Mouse (Mus musculus) skeletal muscle tissue, adult 2 months (tissue): ENCODE measurements around the gene Kdm1b.

ENCODE experiments used
- DNase-seq: peaks from one replicate; pipeline ENCODE4 v3.0.0-alpha.2; 2012; ENCODE audit warnings: low read depth, low spot score

Kdm1b gene

DNA sequence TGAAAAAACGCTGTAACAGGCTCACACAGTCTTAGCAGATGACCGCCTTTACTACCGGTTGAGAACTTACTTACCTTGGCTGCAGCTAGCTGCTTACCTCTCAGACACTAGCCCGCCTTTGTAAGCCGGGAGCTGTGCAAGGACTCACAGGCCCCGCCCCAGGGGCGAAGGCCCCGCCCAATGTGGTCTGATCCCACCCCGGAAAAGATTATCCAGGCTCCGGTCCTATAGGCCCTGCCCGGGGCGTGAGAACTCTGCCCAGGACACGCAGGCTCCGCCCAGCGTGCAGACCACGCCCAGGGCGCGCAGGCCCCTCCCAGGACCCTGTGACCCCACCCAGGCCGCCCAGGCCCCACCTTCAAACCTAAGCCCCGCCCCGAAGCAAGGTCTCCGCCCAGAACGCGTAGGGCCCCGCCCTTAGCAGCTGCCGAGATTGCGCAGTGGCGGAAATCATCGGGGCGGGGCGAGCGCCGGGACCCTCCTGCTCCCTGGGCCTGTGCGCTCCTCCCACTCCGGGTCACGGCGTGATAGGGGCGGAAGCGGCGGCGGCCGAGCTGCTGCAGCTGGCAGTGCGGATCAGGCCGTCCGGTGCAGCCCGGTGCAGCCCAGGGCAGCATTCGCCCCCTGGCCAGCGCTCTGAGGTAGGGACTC is at the start of gene Kdm1b:
TSS of gene Kdm1b (plus strand) at position 470 of the 651 bp plus-strand sequence.
- peak; percentile 99 for DNase-seq

DNA sequence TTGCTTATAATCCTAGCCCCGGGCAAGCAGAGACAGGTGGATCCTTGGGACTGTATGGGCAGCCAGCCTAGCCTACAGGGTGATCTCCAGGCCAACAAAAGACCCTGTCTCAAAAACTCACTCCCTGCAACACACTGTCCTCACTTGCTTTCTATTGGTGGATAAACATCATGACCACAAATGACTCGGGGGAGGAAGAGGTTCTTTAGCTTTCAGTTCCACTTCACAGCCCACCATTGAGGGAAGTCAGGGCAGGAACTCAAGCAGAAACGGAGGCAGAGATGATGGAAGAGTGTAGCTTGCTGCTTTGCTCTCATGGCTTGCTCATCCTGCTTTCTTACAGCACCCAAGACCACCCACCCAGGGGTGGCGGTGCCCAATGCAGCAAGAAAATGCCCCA is 45.9 kb upstream of the Kdm1b start:
- DNase-seq, result no peak

DNA sequence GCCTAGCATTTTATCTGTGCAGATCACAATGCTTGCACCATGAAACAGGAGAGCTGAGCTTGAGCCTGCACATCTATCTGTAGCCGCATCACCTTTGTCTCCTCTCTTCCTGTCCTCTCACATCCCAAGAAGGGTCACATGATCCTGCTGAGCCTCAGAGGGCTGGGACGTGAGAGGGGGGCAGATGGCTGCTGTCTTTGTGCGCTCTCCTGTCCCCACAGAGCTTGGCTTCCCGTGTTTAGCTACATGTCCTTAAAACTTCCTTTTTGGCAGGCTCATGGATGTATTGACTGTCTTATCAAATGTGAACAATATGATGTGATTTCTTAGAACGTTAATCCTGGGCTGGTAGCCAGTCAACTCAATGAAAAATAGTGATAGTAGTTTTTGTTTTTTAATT is 43.8 kb upstream of the Kdm1b start:
- DNase-seq, result no peak

DNA sequence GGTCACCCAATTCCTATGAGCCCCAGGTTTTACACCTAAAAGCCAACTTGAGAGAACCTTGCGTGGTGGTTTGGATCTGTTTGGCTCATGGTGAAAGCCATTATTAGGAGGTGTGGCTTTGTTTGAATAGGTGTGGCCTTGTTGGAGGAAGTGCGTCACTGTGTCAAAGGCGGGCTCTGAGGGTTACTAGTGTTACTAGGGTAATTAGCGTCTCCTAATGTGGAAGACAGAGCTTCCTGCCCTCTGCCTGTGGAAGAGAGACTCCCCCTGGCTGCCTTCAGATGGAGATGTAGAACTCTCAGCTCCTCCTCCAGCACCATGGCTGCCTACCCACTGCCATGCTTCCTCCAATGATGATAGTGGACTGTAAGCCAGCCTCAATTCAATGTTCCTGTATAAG is 41.7 kb upstream of the Kdm1b start:
- DNase-seq, result no peak

DNA sequence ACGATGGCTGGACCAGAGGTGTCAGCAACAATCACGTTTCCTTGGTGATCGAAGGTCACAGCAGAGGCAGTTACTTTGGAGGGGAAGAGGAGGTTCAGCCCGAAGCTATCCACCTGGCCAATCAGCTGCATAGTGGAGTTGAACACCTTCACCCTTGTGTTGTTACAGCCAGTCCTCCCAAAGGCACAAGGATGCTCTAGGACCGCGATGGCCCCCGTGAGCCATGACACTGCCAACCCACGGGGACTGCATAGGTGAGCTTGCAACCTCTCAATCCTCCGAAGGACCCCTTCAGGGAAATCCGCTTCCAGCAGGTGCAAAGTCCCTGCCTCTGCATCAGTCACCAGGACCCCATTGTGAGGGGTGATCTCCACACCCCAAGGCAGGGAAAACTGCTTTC is 29.6 kb upstream of the Kdm1b start:
- no peak for DNase-seq

DNA sequence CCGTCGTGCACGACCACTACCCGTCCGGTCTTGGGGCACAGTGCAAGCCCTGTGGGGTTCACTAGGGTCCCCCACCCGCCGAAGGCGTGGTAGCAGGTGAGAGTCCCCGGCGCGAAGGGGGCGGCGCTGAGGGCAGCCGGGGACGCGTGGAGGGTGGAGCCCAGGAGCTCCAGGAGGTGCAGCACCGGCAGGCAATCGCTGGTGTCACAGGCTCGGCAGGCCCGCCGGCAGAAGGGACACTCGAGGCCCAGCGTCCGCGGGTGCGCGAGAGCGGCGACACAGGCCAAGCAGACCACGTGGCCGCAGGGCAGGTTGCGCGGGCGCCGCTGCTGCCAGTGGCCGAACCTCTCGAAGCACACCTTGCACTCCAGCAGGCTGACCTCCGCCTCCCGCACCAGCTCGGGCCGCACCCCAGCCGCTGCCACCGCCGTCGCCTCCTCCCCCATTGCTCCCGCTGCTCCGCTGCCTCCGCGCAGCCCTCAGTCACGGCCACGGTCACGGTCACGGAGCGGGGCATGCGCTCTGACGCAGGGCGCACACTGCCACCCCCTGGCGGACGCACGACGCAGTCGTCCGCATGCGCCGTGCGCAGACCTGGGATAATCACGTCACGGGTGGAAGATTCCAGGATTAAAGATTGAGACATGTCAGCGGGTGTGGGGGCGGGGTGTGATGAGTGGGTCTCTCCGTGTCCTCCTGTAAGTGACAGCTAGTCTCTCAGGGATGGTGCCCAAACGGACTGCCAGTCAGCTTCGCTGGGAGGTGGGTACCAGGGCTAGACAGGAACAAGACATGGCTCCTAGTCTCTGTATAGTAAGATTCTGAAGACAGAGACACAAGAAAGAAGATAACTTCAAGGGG is 28.7 kb upstream of the Kdm1b start, which contains the start of gene Nhlrc1:
TSS of gene Nhlrc1 (minus strand) at position 517 of the 861 bp plus-strand sequence.
- peak; percentile 66 for DNase-seq

DNA sequence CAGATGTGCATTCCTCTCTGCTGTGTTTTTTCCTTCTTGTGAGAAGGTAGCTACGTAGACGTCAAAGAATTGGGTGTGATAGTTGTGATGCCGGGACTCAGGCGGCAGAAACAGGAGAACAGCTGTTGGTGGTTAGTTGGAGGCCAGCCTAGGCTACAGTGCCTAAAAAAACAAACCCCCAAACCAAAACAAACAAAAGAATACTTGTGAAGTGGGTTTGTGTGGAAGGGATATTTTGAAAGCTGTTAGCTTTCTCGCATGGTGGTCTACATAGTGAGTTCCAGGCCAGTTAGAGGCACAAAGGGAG is 28.2 kb upstream of the Kdm1b start:
- DNase-seq, result no peak

DNA sequence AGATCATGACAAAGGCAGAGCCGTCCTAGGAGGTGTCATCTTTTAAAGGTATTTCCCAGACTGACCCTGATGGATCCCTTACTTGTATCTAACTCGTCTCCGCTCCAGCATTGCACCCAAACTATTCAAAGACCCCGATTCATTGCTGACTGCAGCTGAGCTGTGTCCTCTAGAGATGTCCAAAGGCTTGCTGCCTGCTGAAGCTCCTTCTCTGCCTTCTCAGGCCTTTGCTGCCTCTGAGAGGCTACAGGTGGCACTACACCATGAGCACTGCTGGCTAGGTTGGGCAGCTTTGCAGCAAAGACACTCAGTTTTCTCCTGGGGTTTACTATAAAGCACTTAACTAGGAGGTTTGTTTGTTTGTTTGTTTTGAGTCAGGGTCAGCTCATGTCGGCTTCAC is 26.0 kb upstream of the Kdm1b start:
- peak; percentile 41 for DNase-seq

DNA sequence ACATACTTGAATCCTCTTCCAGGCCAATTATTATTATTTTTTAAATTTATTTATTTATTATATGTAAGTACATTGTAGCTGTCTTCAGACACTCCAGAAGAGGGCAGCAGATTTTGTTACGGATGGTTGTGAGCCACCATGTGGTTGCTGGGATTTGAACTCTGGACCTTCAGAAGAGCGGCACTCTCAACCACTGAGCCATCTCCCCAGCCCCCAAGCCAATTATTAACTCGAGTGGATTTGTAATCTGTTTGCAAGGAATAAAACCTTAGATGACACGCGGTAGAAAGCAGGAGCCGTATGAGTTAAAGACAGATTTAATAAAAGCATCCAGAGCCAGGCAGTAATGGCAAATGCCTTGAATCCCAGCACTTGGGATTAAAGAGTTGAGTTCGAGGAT is 23.5 kb upstream of the Kdm1b start:
- no peak for DNase-seq

DNA sequence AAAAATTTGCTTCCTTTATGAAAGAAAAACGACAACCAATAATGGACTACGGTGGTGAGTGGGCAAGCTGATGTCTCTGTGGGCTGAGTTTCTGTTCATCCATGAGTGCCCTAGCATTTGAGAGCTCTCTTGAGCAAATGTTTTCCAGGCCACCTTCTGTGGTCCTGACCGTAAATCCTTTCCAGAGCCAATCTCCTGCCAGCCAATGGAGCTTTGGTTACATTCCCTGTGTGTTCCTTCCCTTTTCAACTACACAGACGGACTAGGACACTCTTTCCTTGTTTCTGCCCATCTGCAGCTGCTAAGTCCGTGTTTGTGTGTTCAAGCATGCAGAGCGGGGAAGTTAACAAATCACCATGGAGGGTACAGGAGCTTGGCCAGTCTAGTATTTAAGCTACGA is 22.5 kb upstream of the Kdm1b start:
- DNase-seq, result no peak

DNA sequence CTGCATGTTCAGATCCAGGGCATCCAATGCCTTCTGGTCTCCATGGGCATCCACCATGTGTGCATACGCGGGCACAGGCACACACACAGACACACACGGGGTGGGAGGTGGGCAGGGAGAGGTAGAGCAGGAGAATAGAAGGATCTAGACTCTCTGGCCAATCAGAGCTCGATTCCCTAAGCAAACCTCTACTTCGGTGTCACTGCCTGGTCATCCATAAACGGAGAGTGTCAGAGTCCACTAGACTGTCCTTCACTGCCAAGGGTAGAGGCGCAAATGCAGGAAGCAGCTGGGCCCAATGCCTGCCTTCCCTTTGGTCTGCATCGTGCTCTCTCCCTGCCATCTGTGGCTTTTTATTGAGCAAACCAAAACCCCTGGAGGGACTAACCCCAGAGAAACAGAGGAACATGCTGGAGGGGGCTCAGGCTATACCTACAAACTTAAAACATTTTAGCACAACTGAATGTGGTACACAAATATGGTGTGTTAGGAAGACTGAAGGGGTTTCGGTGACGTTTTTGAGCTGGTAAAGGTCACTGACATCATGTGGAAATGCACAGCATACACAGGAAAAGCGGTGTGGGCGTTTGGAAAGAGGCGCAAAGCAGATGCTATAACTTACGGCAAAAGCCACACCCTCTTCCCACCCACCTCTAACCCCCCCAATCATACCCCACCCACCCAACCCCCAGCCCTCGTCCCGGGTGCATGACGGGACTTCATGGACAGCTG is 12.8 kb upstream of the Kdm1b start:
- DNase-seq, result no peak

DNA sequence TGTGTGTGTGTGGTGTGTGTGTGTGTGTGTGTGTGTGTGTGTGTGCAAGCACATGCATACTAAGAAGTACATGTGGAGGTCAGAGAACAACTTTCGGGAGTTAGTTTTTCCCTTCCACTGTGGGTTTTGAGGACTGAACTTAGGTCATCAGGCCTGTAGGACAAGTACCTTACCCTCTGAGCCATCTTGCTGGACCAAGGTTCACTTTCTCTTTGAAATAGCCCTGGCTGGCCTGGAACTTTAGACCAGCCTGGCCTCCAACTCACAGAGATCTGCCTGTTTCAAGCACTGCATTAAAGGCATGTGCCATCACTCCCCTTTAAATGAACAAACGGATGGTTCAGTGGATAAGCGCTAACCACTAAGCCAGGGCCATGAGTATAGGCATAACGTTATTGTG is 9.7 kb upstream of the Kdm1b start:
- no peak for DNase-seq

DNA sequence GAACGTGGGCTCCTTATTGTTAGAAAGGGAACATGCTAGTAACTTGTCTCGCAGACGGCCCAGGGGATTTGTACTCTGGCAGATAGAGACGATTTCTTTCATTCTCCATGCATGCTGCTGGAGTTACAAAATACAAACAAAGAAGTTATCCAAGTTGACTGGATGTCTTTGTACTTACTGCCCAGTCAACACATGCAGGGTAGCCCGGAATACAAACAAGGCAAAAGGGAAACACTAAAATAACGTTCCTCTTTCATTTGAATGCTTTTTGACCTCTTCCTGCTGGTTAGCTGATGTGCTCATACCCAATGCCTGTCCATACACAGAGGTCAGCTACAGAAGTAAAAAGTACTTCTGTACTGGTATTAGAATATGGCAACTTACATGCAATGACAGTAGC is 5.4 kb upstream of the Kdm1b start:
- DNase-seq, result no peak

DNA sequence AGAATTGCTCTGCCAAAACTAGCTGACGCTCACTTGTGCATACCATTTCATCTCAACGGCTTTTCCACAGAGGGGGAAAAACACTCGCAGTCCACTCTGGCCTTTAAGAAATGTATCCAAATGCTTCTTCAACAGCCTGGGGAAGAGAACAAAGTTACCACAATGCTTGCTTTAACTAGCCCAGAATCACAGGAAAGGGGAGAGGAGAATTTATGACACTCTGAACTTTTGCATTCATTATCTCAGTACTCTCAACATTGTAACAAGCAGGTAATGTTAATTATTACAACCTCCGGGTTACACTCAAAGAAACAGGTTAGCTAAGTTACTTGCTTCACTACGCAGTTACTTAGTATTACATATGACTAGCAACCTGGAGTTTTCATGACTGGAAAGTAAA is 3.2 kb upstream of the Kdm1b start:
- no peak for DNase-seq

DNA sequence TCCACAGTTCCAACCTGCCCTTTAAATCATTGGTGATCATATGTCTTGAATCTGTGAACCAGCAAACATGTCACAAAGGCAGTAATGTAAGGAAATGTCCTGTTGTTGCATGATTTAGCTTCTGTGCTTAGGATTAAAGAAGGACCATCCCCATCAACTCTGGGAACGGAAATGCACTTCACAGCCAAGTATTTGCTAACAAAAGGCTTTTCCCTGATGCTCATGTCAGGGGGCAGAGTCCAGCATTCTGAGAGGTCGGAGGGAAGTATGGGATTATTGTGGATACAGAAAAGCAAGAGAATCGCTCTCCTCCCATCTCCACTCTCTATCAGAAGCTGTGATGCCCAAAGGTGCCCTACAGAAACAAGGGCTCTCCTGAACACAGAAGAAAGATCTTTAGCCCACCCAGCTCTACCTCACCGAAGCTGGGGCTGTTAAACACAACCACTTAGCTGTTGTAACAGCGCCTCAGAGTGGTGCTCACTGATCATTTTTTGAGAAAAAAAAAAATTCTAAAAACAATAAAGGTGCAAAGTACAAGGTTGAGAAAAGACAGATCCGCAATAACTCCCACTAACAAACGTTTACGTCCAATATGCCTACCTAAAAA is 1.2 kb upstream of the Kdm1b start:
- DNase-seq, result no peak

DNA sequence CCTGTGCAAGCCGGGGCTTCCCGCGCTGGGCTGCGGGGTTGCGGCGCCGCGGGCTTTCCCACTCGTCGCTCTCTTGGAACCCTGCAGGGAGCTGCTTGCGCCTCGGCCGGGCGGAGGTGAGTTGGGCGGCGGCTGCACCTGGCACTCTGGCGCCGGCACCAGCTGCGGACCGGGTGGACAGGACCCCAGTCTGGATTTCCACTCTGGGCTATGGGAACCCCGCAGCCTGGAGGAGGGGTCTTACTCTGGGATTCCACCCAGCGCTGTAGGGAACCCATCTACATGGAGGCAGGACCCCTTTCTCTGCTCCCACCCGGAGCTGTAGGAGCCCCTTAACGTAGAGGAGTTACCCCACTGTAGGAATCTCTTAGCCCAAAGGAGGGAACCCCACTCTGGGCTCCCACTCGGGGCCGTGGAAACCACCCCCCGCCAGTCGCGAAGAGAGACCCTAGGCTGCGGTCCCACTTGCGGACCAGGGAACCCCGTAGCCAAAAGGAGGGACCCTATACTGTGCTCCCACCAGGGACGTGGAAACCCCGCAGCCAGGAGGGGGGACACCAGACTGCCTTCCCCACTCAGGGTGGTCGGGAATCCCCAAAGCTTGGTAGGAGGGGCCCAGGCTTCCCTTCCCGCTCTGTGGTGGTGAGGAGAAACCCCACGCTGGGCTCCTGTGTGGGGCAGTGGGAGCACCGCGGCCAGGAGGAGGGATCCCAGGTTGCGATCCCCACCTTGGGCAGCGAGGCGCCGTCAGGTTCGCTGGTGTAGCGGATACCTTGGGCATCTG is 726 bp downstream of the Kdm1b start:
- peak; percentile 18 for DNase-seq

DNA sequence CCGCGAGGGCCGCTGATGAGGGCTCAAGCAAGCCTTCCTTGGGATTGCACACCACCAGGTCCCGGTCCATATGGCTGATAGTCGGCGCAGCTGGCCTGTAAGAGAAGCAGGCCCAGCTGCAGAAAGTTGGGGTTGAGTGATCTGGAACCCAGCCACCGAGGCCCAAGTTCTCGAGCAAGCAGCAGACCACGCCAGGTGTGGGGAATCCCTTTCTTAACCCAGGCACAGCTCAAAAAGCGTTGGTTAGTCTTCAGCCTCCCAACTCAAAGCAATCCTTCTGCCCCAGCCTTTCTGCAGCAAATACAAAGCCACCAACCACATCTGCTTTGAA is 1.3 kb downstream of the Kdm1b start, which contains the start of gene Tpmt:
TSS of gene Tpmt (minus strand) at position 121 of the 331 bp plus-strand sequence.
- peak; percentile 17 for DNase-seq

DNA sequence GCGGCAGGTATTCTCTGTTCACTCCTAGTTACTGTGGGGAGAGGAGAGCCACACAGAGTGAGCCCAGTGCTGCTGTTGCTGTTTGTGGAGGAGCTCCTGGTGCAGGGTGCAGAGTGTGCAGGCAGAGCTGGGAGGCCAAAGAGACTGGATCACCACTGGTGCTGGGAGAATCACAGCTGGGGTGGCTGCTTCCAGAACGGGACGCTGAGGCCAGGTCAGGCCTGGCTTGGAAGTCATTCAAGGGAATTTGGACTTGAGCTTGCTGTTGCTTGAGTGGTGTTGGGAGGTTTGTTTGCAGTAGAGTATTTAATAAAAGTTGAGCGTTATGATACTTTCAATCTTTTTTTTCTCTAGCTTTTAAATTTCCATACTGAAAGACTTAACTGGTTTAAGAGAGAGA is 4.7 kb downstream of the Kdm1b start:
- DNase-seq, result peak; percentile 10

DNA sequence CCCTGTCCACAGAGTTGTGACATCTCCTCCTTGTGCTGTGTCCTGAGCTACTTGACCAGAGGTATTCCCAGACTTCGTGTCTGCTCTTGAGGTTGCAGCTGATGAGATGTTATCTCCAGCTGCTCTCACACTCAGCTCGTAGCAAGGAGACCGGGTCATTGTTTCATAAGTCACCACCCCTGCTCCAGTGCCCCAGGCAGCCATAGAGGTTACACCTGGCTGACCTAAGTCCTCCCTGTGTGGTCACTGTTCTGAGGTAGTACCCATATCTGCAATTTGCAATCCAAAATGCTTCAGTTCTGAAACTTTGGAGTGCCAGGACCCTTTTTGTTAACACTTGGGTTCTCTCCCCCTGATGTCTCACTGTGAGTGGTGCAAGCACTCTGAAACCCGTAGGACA is 6.7 kb downstream of the Kdm1b start:
- DNase-seq, result no peak

DNA sequence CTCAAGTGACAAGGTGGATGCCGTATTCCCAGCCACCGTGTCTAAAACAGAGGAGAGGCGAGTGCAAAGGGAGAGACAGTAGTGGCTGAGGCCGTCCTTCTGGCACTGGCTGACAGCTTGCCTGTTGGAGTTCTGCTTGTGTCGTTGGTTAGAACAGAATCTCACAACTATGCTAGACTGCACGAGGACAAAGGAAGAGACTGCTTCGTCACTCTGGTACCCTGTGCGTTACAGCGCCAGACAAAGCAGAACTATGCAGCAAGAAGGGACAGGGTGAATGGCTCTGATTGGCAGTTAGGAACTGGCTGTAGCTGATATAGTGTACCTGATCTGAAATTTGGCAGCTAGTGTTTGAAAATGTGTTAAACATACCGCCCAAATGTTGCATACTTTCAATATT is 10.7 kb downstream of the Kdm1b start:
- no peak for DNase-seq

DNA sequence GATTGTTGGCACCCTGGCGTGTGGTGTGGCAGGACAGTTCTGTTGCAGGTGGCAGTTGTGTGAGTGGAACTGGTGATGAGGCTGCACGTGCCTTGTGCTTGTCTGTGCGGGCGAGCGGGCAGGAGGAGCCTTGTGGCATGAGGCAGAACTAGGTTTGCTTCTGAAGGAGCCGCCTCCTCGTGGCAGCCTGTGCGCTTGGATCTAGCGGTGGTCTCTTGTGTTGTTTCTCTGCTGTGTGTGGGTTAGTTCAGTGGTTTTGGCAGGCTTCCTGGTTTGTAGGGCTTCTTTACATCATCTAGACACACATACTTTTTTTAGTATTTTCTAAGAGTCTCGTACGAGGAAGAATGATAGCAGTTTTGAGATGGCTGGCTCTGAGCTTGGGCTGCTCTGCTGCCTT is 12.8 kb downstream of the Kdm1b start:
- DNase-seq, result no peak

DNA sequence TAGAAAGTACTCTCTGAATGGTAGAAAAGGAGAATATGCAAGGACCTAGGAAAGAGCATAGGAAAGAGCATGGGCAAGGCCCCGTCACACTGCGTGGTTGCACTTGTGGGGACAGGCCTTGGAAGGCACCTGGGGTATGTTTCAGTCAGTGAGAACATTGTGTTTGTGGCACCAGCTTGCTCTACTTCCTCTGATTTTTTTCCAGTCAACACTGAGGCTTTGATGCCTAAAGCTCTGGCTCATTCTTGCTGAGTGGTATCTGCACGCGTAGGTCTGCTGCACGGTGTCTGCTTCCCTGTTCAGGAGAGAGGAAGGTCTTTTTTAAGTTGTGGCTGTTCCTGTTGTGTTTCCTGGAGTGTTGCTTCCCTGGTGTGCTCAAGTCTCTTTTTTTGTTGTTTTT is 13.5 kb downstream of the Kdm1b start:
- no peak for DNase-seq
